Mouse (Mus musculus): ENCODE data around the gene Emc9. TPM values are rescaled to one million over a fixed set of nuclear protein-coding genes. Genes with fewer than 3 reads are reported as not detected.

The Emc9 gene
- polyA plus RNA-seq (2014; fragmentation: Nextera tagmentation; extraction: Ambion mirVana): 6.4 and 8.5 TPM in 2 replicates

DNA sequence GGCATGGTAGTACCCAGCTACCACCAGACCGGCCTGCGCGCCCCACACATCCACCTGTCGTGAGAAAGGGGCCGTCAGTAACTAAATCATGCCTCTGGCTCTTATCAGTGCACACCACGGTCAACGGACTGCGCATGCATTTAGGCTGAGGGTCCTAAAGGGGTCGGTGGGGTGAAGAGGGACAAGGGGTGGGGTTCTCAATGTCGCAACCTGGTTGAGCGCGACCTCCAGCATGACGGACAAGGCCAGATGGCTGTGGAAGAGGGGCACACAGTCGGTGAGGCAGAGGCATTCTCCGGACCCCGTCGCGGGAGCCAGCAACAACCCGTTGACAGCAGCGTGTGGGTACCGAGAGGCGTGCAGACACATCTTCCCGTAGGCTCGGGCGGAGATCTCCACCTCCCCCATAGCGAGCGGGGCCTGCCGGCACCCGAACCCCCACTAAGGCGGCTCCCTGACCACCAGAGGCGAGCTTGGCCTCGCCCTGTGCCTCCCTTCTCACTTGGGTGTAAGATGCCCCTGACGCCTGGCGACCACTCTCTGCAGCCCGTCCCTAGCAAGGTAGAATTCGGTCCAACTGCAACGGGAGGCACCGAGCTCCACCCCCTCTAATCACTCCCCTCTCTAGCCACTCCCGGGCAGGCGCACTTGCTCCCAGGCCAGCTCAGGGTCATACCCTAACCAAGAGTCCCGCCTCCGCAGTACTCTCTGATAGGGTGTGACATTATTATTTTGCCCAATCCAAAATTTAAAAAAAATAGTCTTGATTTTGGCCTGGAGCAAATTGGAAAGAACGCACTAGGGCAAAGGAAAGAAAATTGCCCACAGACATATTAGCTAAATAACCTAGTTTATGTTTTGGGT is at the start of gene Emc9:
Gene Emc9, minus strand, starts transcription at position 601 of the 864 bp plus-strand sequence.
- Histone ChIP-seq H3K4me2 (replicated peaks; ENCODE audit: low read depth, low read length) (peak within 1 kb of the TSS; percentile 84), H3K36me3 (ENCODE audit: control insufficient read depth, insufficient read depth, low read length) (peaks cover 2% of the 10 kb centered on the region; the same call in 1 of the 2 replicates), H3K4me3 (ENCODE audit: low read depth, low read length) (peak within 1 kb of the TSS; percentile 43), H3K4me1 (replicated peaks; ENCODE audit: control insufficient read depth, insufficient read depth, low read length) (no peaks in the 10 kb centered on the region; the same call in 1 of the 2 replicates), H3K27me3 (ENCODE audit: control insufficient read depth, insufficient read depth, low read length) (no peaks in the 10 kb centered on the region), H3K27ac (ENCODE audit: low read depth, low read length) (0 out of 2 replicates have a peak within 1 kb of the TSS, but pooled peaks have one; percentile 10), H3K9ac (ENCODE audit: low read depth, low read length) (peak within 1 kb of the TSS; percentile 70), H3K9me3 (ENCODE audit: control insufficient read depth, low read length) (no peaks in the 10 kb centered on the region)
- peak; percentile 78 for ATAC-seq (ENCODE audit: low FRiP score)
- WGBS: 2% methylated on average over 43 of the region's 43 CpGs
- peak; percentile 51 for DNase-seq (ENCODE audit: low spot score)

GRCm38 (mm10) chr14:55629312-55629711 is 44.2 kb upstream of the Emc9 start:
- Histone ChIP-seq H3K4me3 (ENCODE audit: low read depth, low read length) (no peak overlapping the region), H3K9ac (ENCODE audit: low read depth, low read length) (no peak overlapping the region), H3K27ac (ENCODE audit: low read depth, low read length) (no peak overlapping the region), H3K27me3 (ENCODE audit: control insufficient read depth, insufficient read depth, low read length) (no peaks in the 10 kb centered on the region), H3K4me2 (replicated peaks; ENCODE audit: low read depth, low read length) (no peak overlapping the region), H3K4me1 (replicated peaks; ENCODE audit: control insufficient read depth, insufficient read depth, low read length) (no peaks in the 10 kb centered on the region), H3K9me3 (ENCODE audit: control insufficient read depth, low read length) (no peaks in the 10 kb centered on the region), H3K36me3 (ENCODE audit: control insufficient read depth, insufficient read depth, low read length) (peaks cover 15% of the 10 kb centered on the region)
- peak; percentile 44 for DNase-seq (ENCODE audit: low spot score)
- ATAC-seq (ENCODE audit: low FRiP score): no peak
- 68% methylated on average over 5 of the region's 5 CpGs for WGBS

DNA sequence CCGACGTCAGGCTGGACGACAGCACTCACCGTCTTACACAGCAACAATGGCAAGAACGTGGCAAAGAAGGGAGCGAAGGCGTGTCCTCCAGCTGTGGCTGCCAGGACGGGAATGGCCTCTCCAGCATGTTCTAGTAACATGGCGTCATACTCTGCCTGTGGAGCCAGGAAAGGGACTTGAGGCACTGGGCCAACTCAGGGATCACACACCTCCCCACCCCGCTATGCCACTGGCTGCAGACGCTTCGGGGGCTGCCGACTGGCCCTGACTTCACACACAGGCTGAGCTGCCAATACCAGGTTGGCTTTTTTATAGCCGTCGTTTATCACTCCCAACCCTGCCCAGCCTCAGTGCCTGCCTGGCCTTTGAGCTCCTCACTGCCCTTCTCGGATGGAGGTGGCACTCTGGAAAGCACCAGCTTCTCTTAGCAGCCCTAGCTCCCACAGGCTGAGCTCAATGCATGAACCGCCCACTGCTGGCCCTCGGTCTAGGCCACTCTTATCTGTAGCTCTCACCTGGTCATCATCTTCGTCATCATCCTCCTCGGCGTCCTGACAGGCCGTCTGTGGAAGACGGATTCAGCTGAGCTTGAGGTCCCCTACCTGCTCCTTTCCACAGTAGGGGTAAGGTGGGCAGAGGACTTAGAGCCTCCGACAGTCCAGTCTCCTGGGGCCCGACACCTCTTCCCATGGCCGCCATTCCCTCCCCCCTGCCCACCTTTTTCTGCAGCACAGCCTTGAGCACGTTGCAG is 43.1 kb upstream of the Emc9 start:
- no peak overlapping the region for H3K27ac ChIP-seq (ENCODE audit: low read depth, low read length)
- H3K4me3 ChIP-seq (ENCODE audit: low read depth, low read length): no peak overlapping the region
- 92% methylated on average over 27 of the region's 27 CpGs for WGBS
- peaks cover 15% of the 10 kb centered on the region for H3K36me3 ChIP-seq (ENCODE audit: control insufficient read depth, insufficient read depth, low read length)
- no peaks in the 10 kb centered on the region for H3K4me1 ChIP-seq (replicated peaks; ENCODE audit: control insufficient read depth, insufficient read depth, low read length)
- DNase-seq (ENCODE audit: low spot score): no peak
- ATAC-seq (ENCODE audit: low FRiP score): no peak
- no peaks in the 10 kb centered on the region for H3K27me3 ChIP-seq (ENCODE audit: control insufficient read depth, insufficient read depth, low read length)
- no peaks in the 10 kb centered on the region for H3K9me3 ChIP-seq (ENCODE audit: control insufficient read depth, low read length)
- no peak overlapping the region for H3K4me2 ChIP-seq (replicated peaks; ENCODE audit: low read depth, low read length)
- no peak overlapping the region for H3K9ac ChIP-seq (ENCODE audit: low read depth, low read length)

DNA sequence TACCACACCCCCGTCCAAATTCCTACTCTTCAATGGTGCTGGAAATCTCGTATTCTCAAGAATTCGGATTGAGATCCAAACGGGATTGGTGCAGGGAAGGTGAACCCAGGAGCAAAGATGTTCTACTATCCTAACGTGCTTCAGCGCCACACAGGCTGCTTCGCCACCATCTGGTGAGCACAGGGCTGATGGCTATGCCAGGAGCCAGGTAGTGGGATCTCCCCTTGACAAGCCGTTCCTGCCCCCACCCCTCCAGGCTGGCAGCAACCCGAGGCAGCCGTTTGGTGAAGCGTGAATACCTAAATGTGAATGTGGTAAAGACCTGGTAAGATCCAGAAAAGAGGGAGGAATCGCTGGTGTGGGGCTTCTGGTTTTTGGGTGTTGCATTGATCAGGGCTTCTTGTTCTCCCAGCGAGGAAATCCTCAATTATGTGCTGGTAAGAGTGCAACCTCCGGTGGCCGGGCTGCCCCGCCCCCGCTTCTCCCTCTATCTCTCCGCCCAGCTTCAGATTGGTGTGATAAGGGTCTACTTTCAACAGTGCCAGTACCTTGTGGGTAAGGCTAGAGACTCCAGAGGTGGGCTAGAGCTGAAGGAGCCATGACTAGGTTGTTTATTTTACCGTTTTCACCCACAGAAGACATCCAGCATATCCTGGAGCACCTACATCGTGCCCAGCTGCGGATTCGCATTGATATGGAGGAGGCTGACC is 33.5 kb upstream of the Emc9 start:
- peak overlapping the region; percentile 7; the same call in 1 of the 2 replicates for H3K9ac ChIP-seq (ENCODE audit: low read depth, low read length)
- DNase-seq (ENCODE audit: low spot score): no peak
- ATAC-seq (ENCODE audit: low FRiP score): no peak

DNA sequence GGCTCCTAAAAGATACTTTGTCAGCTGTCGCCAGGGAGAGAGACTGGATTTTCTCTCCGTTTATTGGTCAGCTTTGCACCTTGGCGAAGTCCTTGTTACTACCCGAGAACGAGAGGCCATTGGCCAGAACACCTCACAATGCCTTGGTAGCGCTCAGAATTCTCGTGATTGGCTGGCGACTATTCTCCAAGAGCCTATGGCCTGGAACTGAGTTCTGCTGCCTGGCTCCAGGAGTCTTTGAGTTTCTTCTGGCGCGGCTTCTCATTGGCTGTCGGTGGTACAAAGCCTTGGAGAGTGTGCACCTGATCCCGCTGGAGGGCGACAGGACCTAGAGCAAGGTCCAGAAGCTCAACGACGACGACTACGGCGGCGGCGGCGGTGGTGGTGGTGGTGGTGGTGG is 32.7 kb upstream of the Emc9 start, which contains the start of gene Rec8:
Gene Rec8, plus strand, starts transcription at position 216 of the 400 bp plus-strand sequence.
- peak; percentile 85 for ATAC-seq (ENCODE audit: low FRiP score)
- peak within 1 kb of the TSS; percentile 7; the same call in 1 of the 2 replicates for H3K9ac ChIP-seq (ENCODE audit: low read depth, low read length)

More for the DNA sequence above, 33.5 kb upstream of the Emc9 start:
- 58% methylated on average over 22 of the region's 22 CpGs for WGBS
- Histone ChIP-seq H3K27me3 (ENCODE audit: control insufficient read depth, insufficient read depth, low read length) (no peaks in the 10 kb centered on the region), H3K4me2 (replicated peaks; ENCODE audit: low read depth, low read length) (peak overlapping the region; percentile 28), H3K9me3 (ENCODE audit: control insufficient read depth, low read length) (no peaks in the 10 kb centered on the region), H3K4me1 (replicated peaks; ENCODE audit: control insufficient read depth, insufficient read depth, low read length) (no peaks in the 10 kb centered on the region), H3K27ac (ENCODE audit: low read depth, low read length) (no peak overlapping the region), H3K4me3 (ENCODE audit: low read depth, low read length) (peak overlapping the region; percentile 25), H3K36me3 (ENCODE audit: control insufficient read depth, insufficient read depth, low read length) (no peaks in the 10 kb centered on the region)

GRCm38 (mm10) chr14:55616844-55617243 is 31.7 kb upstream of the Emc9 start:
- ATAC-seq (ENCODE audit: low FRiP score): no peak
- no peaks in the 10 kb centered on the region for H3K27me3 ChIP-seq (ENCODE audit: control insufficient read depth, insufficient read depth, low read length)

More for the DNA sequence above, 32.7 kb upstream of the Emc9 start, which contains the start of gene Rec8:
- 21% methylated on average over 21 of the region's 21 CpGs for WGBS
- DNase-seq (ENCODE audit: low spot score): peak; percentile 53
- Histone ChIP-seq H3K4me3 (ENCODE audit: low read depth, low read length) (peak within 1 kb of the TSS; percentile 25), H3K36me3 (ENCODE audit: control insufficient read depth, insufficient read depth, low read length) (no peaks in the 10 kb centered on the region), H3K4me2 (replicated peaks; ENCODE audit: low read depth, low read length) (peak within 1 kb of the TSS; percentile 28), H3K27ac (ENCODE audit: low read depth, low read length) (no peak within 1 kb of the TSS), H3K9me3 (ENCODE audit: control insufficient read depth, low read length) (no peaks in the 10 kb centered on the region), H3K27me3 (ENCODE audit: control insufficient read depth, insufficient read depth, low read length) (no peaks in the 10 kb centered on the region), H3K4me1 (replicated peaks; ENCODE audit: control insufficient read depth, insufficient read depth, low read length) (no peaks in the 10 kb centered on the region)

DNA sequence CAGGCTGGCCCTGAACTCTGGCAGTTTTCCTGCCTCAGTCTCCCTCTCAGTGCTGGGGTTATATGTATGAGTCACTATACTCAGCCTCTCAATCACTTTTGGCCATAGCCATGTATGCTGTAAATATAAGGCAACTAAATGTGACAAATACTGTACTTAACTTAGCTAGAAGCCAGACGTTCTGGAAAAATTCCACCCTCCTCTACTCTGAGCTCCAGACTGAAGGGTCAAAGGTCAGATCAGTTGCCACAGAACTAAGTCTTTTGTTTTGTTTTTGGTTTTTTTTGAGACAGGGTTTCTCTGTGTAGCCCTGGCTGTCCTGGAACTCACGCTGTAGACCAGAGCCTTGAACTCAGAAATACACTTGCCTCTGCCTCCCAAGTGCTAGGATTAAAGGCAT is 30.8 kb upstream of the Emc9 start:
- DNase-seq (ENCODE audit: low spot score): no peak
- WGBS: 40% methylated on average over 2 of the region's 2 CpGs

More at GRCm38 (mm10) chr14:55616844-55617243, 31.7 kb upstream of the Emc9 start:
- no peak overlapping the region for H3K27ac ChIP-seq (ENCODE audit: low read depth, low read length)
- no peak for DNase-seq (ENCODE audit: low spot score)
- WGBS: 91% methylated on average over 2 of the region's 2 CpGs
- H3K9me3 ChIP-seq (ENCODE audit: control insufficient read depth, low read length): no peaks in the 10 kb centered on the region
- no peak overlapping the region for H3K4me3 ChIP-seq (ENCODE audit: low read depth, low read length)
- H3K36me3 ChIP-seq (ENCODE audit: control insufficient read depth, insufficient read depth, low read length): no peaks in the 10 kb centered on the region
- no peak overlapping the region for H3K9ac ChIP-seq (ENCODE audit: low read depth, low read length)
- no peak overlapping the region for H3K4me2 ChIP-seq (replicated peaks; ENCODE audit: low read depth, low read length)
- no peaks in the 10 kb centered on the region for H3K4me1 ChIP-seq (replicated peaks; ENCODE audit: control insufficient read depth, insufficient read depth, low read length)

DNA sequence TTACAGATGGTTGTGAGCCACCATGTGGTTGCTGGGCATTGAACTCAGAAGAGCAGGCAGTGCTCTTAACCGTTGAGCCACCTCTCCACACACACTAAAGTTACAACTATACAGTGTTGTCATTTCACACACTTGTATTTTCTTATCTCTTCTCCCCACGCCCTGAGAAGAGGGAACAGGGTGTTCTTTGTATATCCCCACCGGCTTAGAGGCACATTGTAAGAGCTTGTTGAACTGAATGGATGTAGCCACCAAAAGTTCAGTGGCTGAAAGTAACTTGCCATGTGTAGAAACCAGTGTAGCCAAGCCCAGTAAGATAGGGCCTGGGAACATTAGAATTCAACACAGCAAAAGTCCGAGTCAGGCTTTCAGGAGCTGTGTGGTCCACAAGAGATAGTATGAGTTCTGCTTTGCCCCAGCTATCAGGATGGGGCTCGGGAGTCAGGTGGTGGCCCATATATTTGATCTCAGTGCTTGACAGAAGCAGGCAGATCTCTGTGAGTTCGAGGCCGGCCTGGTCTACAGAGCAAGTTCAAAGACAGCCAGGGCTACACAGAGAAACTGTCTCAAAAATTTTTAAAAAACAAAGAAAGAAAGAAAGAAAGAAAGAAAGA is 29.6 kb upstream of the Emc9 start:
- 83% methylated on average over 7 of the region's 7 CpGs for WGBS
- H3K4me1 ChIP-seq (replicated peaks; ENCODE audit: control insufficient read depth, insufficient read depth, low read length): no peaks in the 10 kb centered on the region
- DNase-seq (ENCODE audit: low spot score) (no peak), ATAC-seq (ENCODE audit: low FRiP score) (no peak)
- H3K36me3 ChIP-seq (ENCODE audit: control insufficient read depth, insufficient read depth, low read length): no peaks in the 10 kb centered on the region
- no peaks in the 10 kb centered on the region for H3K9me3 ChIP-seq (ENCODE audit: control insufficient read depth, low read length)
- no peak overlapping the region for H3K4me3 ChIP-seq (ENCODE audit: low read depth, low read length)
- H3K4me2 ChIP-seq (replicated peaks; ENCODE audit: low read depth, low read length): no peak overlapping the region
- no peak overlapping the region for H3K9ac ChIP-seq (ENCODE audit: low read depth, low read length)
- no peaks in the 10 kb centered on the region for H3K27me3 ChIP-seq (ENCODE audit: control insufficient read depth, insufficient read depth, low read length)
- H3K27ac ChIP-seq (ENCODE audit: low read depth, low read length): no peak overlapping the region

More for the DNA sequence above, 30.8 kb upstream of the Emc9 start:
- H3K9ac ChIP-seq (ENCODE audit: low read depth, low read length): no peak overlapping the region
- no peaks in the 10 kb centered on the region for H3K27me3 ChIP-seq (ENCODE audit: control insufficient read depth, insufficient read depth, low read length)
- H3K9me3 ChIP-seq (ENCODE audit: control insufficient read depth, low read length): no peaks in the 10 kb centered on the region
- H3K4me2 ChIP-seq (replicated peaks; ENCODE audit: low read depth, low read length): no peak overlapping the region
- no peaks in the 10 kb centered on the region for H3K36me3 ChIP-seq (ENCODE audit: control insufficient read depth, insufficient read depth, low read length)
- no peak overlapping the region for H3K27ac ChIP-seq (ENCODE audit: low read depth, low read length)
- no peaks in the 10 kb centered on the region for H3K4me1 ChIP-seq (replicated peaks; ENCODE audit: control insufficient read depth, insufficient read depth, low read length)
- H3K4me3 ChIP-seq (ENCODE audit: low read depth, low read length): no peak overlapping the region
- ATAC-seq (ENCODE audit: low FRiP score): no peak

Measured in hindbrain, embryonic 11.5 days (tissue).